8 mouse cellular contexts compared by ENCODE assay signal in genomic region chr4:110028461-110029188, GRCm38 (mm10). TPM values are rescaled to one million over a fixed set of nuclear protein-coding genes. Genes with fewer than 3 reads are reported as not detected.
DNase-seq lines count a peak whose midpoint lies in the region; ATAC-seq and TF ChIP-seq lines count a peak whose summit lies in the region.

No protein-coding gene starts in this region.

- H3K27me3 ChIP-seq in forebrain, embryonic 11.5 days (ENCODE audit: control insufficient read depth, insufficient read depth, low read length): no peaks in the 10 kb centered on the region
- H3K27me3 ChIP-seq in intestine, embryonic 15.5 days (replicated peaks): 0 out of 2 replicates have a peak, but pooled peaks cover 6% of the 10 kb centered on the region

- WGBS in forebrain, embryonic 11.5 days: 57% methylated on average over 6 of the region's 6 CpGs
- 61% methylated on average over 6 of the region's 6 CpGs for WGBS in intestine, embryonic 15.5 days

- no peaks in the 10 kb centered on the region for H3K36me3 ChIP-seq in forebrain, embryonic 11.5 days (ENCODE audit: control insufficient read depth, insufficient read depth, low read length)
- H3K36me3 ChIP-seq in intestine, embryonic 15.5 days: no peaks in the 10 kb centered on the region

- 0 out of 2 replicates have a peak, but pooled peaks have one; percentile 29 for TF ChIP-seq CTCF in bone marrow macrophage, adult 2 months (IDR thresholded peaks at IDR 0.05; ENCODE audit: low read depth, low read length)

- peak; percentile 79; the same call in 1 of the 2 replicates for ATAC-seq in forebrain, embryonic 11.5 days (replicated peaks; ENCODE audit: low FRiP score)
- peak; percentile 67; the same call in 1 of the 2 replicates for ATAC-seq in intestine, embryonic 15.5 days
- ATAC-seq in activated CD4-positive, CD25-positive, alpha-beta regulatory T cell, adult 4 months: no peak

- H3K9ac ChIP-seq in forebrain, embryonic 11.5 days (ENCODE audit: low read length): no peak overlapping the region
- H3K9ac ChIP-seq in intestine, embryonic 15.5 days: no peak overlapping the region

- H3K4me2 ChIP-seq in forebrain, embryonic 11.5 days (ENCODE audit: low read depth, low read length, severe bottlenecking): no peak overlapping the region
- H3K4me2 ChIP-seq in intestine, embryonic 15.5 days (replicated peaks): no peak overlapping the region

- no peak overlapping the region for H3K4me3 ChIP-seq in bone marrow macrophage, adult 2 months (ENCODE audit: insufficient read depth, low read length)
- no peak overlapping the region for H3K4me3 ChIP-seq in forebrain, embryonic 11.5 days (ENCODE audit: low read depth, low read length)
- H3K4me3 ChIP-seq in intestine, embryonic 15.5 days (replicated peaks): no peak overlapping the region

- H3K9me3 ChIP-seq in forebrain, embryonic 11.5 days (ENCODE audit: control insufficient read depth, low read length): no peaks in the 10 kb centered on the region
- H3K9me3 ChIP-seq in intestine, embryonic 15.5 days: no peaks in the 10 kb centered on the region

- DNase-seq in right cerebral cortex, adult 2 months (ENCODE audit: low spot score in 2 of 2): peak; percentile 40 to 51
- DNase-seq in right cerebral cortex, postnatal 25 days: no peak
- peak; percentile 64 for DNase-seq in forebrain, embryonic 11.5 days (ENCODE audit: low spot score)
- DNase-seq in mesoderm, embryonic 11.5 days (ENCODE audit: low read depth, low spot score): peak; percentile 81
- peak; percentile 42 for DNase-seq in thymus, postnatal 4 days

- no peaks in the 10 kb centered on the region for H3K4me1 ChIP-seq in bone marrow macrophage, adult 2 months (ENCODE audit: control insufficient read depth, insufficient read depth, low read length)
- H3K4me1 ChIP-seq in forebrain, embryonic 11.5 days (replicated peaks; ENCODE audit: control insufficient read depth, insufficient read depth, low read length): no peaks in the 10 kb centered on the region
- H3K4me1 ChIP-seq in intestine, embryonic 15.5 days (replicated peaks): no peaks in the 10 kb centered on the region

- no peak overlapping the region for H3K27ac ChIP-seq in bone marrow macrophage, adult 2 months (ENCODE audit: insufficient read depth, low read depth, low read length)
- H3K27ac ChIP-seq in forebrain, embryonic 11.5 days (ENCODE audit: low read depth, low read length): no peak overlapping the region
- no peak overlapping the region for H3K27ac ChIP-seq in intestine, embryonic 15.5 days

- TF ChIP-seq POLR2A in bone marrow macrophage, adult 2 months (IDR thresholded peaks at IDR 0.05; ENCODE audit: borderline replicate concordance, low read depth, low read length): no peak

RNA-seq across cellular contexts. Expression of gene Dmrta2, which starts 50.8 kb away (rescaled TPM):
- polyA plus RNA-seq in bone marrow macrophage, adult 2 months (2012; ENCODE audit: insufficient read depth, insufficient read length, missing spikeins): 0.19 TPM in 1 of 2 replicates, not detected in the other
- polyA plus RNA-seq in forebrain, embryonic 11.5 days (2014; fragmentation: Nextera tagmentation; extraction: Ambion mirVana): 12.5 and 16.9 TPM in 2 replicates
- 0.05 TPM in 2 replicates for polyA plus RNA-seq in intestine, embryonic 15.5 days (2015; fragmentation: Nextera tagmentation; extraction: Ambion mirVana)
- not detected for polyA plus RNA-seq in activated CD4-positive, CD25-positive, alpha-beta regulatory T cell, adult 4 months (2017; shearing (Covaris generic))

Comparison
In these comparisons a context has a peak if more than half of its experiments do, and no peak if none do; other contexts are left out.
1. RNA of gene Dmrta2, which starts 50.8 kb away (polyA plus RNA-seq): 12.5 to 16.9 TPM in forebrain, embryonic 11.5 days; 0.19 TPM in bone marrow macrophage, adult 2 months, 0.05 TPM in intestine, embryonic 15.5 days and not detected in activated CD4-positive, CD25-positive, alpha-beta regulatory T cell, adult 4 months; every median in the first group is over 10 times any median in the second.